ENCODE assay signal across 22 mouse cellular contexts in genomic region chr15:96751243-96752061, GRCm38 (mm10). TPM values are rescaled to one million over a fixed set of nuclear protein-coding genes. Genes with fewer than 3 reads are reported as not detected.
DNase-seq lines count a peak whose midpoint lies in the region; ATAC-seq and TF ChIP-seq lines count a peak whose summit lies in the region.
"Had no signal": no experiment of that assay in that cellular context is flagged by ENCODE, and none has a peak within 500 bp of the region (broad histone marks: within the 10 kb centered on the region; RNA-seq: fewer than 3 reads in every experiment).

No protein-coding gene starts in this region.

- ATAC-seq in midbrain, embryonic 11.5 days (ENCODE audit: low FRiP score) = no peak
- no peak for ATAC-seq in midbrain, postnatal 0 days (ENCODE audit: low FRiP score)
- ATAC-seq in heart, embryonic 12.5 days (ENCODE audit: insufficient number of reproducible peaks, low FRiP score) = peak; percentile 78
- ATAC-seq in heart, postnatal 0 days (ENCODE audit: insufficient read depth, low read depth) = peak; percentile 78
- ATAC-seq in erythroblast, adult 5-6 weeks (replicated peaks; ENCODE audit: low FRiP score, poor library complexity, severe bottlenecking) = no peak
- ATAC-seq in megakaryocyte, adult 5-6 weeks (ENCODE audit: poor library complexity, severe bottlenecking) = no peak
- ATAC-seq: forebrain, embryonic 13.5 days; inflammation-experienced regulatory T-cells, adult 6 months had no signal

- DNase-seq in midbrain, embryonic 11.5 days (ENCODE audit: low spot score, missing footprints) = peak; percentile 53
- DNase-seq in midbrain, postnatal 0 days (ENCODE audit: low spot score) = no peak
- peak; percentile 81 for DNase-seq in heart, postnatal 0 days (ENCODE audit: low spot score)
- DNase-seq in left cerebral cortex, adult 18-20 months (ENCODE audit: low spot score in 2 of 2) = no peak
- DNase-seq: adrenal gland, postnatal 14 days; cerebellum, adult 2 months; cerebellum, postnatal 25 days; gastrocnemius, postnatal 10 days; kidney, adult 2 months; kidney, postnatal 10 days; left cerebral cortex, postnatal 4 days had no signal

- no peaks in the 10 kb centered on the region for H3K4me1 ChIP-seq in midbrain, embryonic 11.5 days (ENCODE audit: control insufficient read depth, insufficient read depth, low read length)
- no peaks in the 10 kb centered on the region; the same call in 1 of the 2 replicates for H3K4me1 ChIP-seq in midbrain, postnatal 0 days (ENCODE audit: insufficient read depth, low read length)
- peaks cover 36% of the 10 kb centered on the region for H3K4me1 ChIP-seq in heart, embryonic 12.5 days (replicated peaks)
- peaks cover 16% of the 10 kb centered on the region for H3K4me1 ChIP-seq in heart, postnatal 0 days (ENCODE audit: control insufficient read depth, insufficient read depth)
- H3K4me1 ChIP-seq: midbrain, embryonic 12.5 days had no signal

- no peak overlapping the region for H3K9ac ChIP-seq in midbrain, embryonic 11.5 days (ENCODE audit: low read length)
- no peak overlapping the region for H3K9ac ChIP-seq in midbrain, postnatal 0 days (replicated peaks; ENCODE audit: low read length, poor library complexity, severe bottlenecking)
- no peak overlapping the region for H3K9ac ChIP-seq in heart, embryonic 12.5 days
- peak overlapping the region; percentile 18; the same call in 1 of the 2 replicates for H3K9ac ChIP-seq in heart, postnatal 0 days (replicated peaks; ENCODE audit: low read depth, low read length)
- H3K9ac ChIP-seq: embryonic facial prominence, embryonic 13.5 days; forebrain, embryonic 13.5 days; hindbrain, embryonic 14.5 days; limb, embryonic 15.5 days; liver, embryonic 15.5 days; midbrain, embryonic 12.5 days had no signal

- TF ChIP-seq EP300 in heart, postnatal 0 days (IDR thresholded peaks at IDR 0.05; ENCODE audit: low read depth) = peak; percentile 92

- H3K27ac ChIP-seq in midbrain, embryonic 11.5 days (ENCODE audit: low read depth, low read length) = no peak overlapping the region
- no peak overlapping the region for H3K27ac ChIP-seq in midbrain, postnatal 0 days (ENCODE audit: low read depth, low read length)
- H3K27ac ChIP-seq in heart, embryonic 12.5 days (ENCODE audit: poor library complexity, severe bottlenecking) = peak overlapping the region; percentile 98
- H3K27ac ChIP-seq in heart, postnatal 0 days (ENCODE audit: low read depth) = peak overlapping the region; percentile 100
- H3K27ac ChIP-seq: embryonic facial prominence, embryonic 13.5 days; forebrain, embryonic 13.5 days; hindbrain, embryonic 14.5 days; limb, embryonic 15.5 days; liver, embryonic 15.5 days; macrophage; midbrain, embryonic 12.5 days had no signal

- no peak for TF ChIP-seq CTCF in midbrain, postnatal 0 days (IDR thresholded peaks at IDR 0.05)
- TF ChIP-seq CTCF in heart, postnatal 0 days (IDR thresholded peaks at IDR 0.05; ENCODE audit: low read depth) = 0 out of 2 replicates have a peak, but pooled peaks have one; percentile 3

- 91% methylated on average over 13 of the region's 13 CpGs for WGBS in midbrain, embryonic 11.5 days
- 91% methylated on average over 13 of the region's 13 CpGs for WGBS in midbrain, postnatal 0 days
- 44% methylated on average over 13 of the region's 13 CpGs for WGBS in heart, embryonic 12.5 days
- WGBS in heart, postnatal 0 days = 29% methylated on average over 13 of the region's 13 CpGs

- no peak overlapping the region for H3K4me2 ChIP-seq in midbrain, embryonic 11.5 days
- H3K4me2 ChIP-seq in midbrain, postnatal 0 days (ENCODE audit: low read depth, low read length, poor library complexity, severe bottlenecking) = no peak overlapping the region
- H3K4me2 ChIP-seq in heart, embryonic 12.5 days = 0 out of 2 replicates have a peak overlapping the region, but pooled peaks have one; percentile 0
- no peak overlapping the region for H3K4me2 ChIP-seq in heart, postnatal 0 days (ENCODE audit: low read depth, low read length)
- H3K4me2 ChIP-seq: embryonic facial prominence, embryonic 13.5 days; forebrain, embryonic 13.5 days; hindbrain, embryonic 14.5 days; limb, embryonic 15.5 days; liver, embryonic 15.5 days; midbrain, embryonic 12.5 days had no signal

- H3K36me3 ChIP-seq in midbrain, embryonic 11.5 days (ENCODE audit: control insufficient read depth, insufficient read depth, low read length) = no peaks in the 10 kb centered on the region
- H3K36me3 ChIP-seq in midbrain, postnatal 0 days (ENCODE audit: insufficient read depth, low read length) = no peaks in the 10 kb centered on the region
- no peaks in the 10 kb centered on the region for H3K36me3 ChIP-seq in heart, embryonic 12.5 days
- no peaks in the 10 kb centered on the region for H3K36me3 ChIP-seq in heart, postnatal 0 days (replicated peaks; ENCODE audit: control insufficient read depth, insufficient read depth, low read length)
- H3K36me3 ChIP-seq: embryonic facial prominence, embryonic 13.5 days; limb, embryonic 15.5 days; liver, embryonic 15.5 days; midbrain, embryonic 12.5 days had no signal

- no peak overlapping the region for H3K4me3 ChIP-seq in midbrain, embryonic 11.5 days (ENCODE audit: low read depth, low read length)
- H3K4me3 ChIP-seq in midbrain, postnatal 0 days (ENCODE audit: low read depth, low read length) = no peak overlapping the region
- no peak overlapping the region for H3K4me3 ChIP-seq in heart, embryonic 12.5 days
- no peak overlapping the region for H3K4me3 ChIP-seq in heart, postnatal 0 days (ENCODE audit: low read depth, low read length)
- H3K4me3 ChIP-seq: embryonic facial prominence, embryonic 13.5 days; forebrain, embryonic 13.5 days; limb, embryonic 15.5 days; liver, embryonic 15.5 days; midbrain, embryonic 12.5 days had no signal

- H3K27me3 ChIP-seq in midbrain, embryonic 11.5 days (ENCODE audit: control insufficient read depth, insufficient read depth, low read length) = no peaks in the 10 kb centered on the region
- H3K27me3 ChIP-seq in midbrain, postnatal 0 days (ENCODE audit: insufficient read depth, low read length) = no peaks in the 10 kb centered on the region
- H3K27me3 ChIP-seq in heart, embryonic 12.5 days (replicated peaks) = no peaks in the 10 kb centered on the region
- H3K27me3 ChIP-seq in heart, postnatal 0 days (ENCODE audit: control insufficient read depth, insufficient read depth, low read length) = no peaks in the 10 kb centered on the region
- H3K27me3 ChIP-seq: embryonic facial prominence, embryonic 13.5 days; forebrain, embryonic 13.5 days; limb, embryonic 15.5 days; liver, embryonic 15.5 days; midbrain, embryonic 12.5 days had no signal

- H3K9me3 ChIP-seq in midbrain, embryonic 11.5 days (ENCODE audit: control insufficient read depth, low read length) = no peaks in the 10 kb centered on the region
- H3K9me3 ChIP-seq in midbrain, postnatal 0 days (ENCODE audit: low read length) = no peaks in the 10 kb centered on the region
- H3K9me3 ChIP-seq in heart, embryonic 12.5 days (replicated peaks) = no peaks in the 10 kb centered on the region
- no peaks in the 10 kb centered on the region for H3K9me3 ChIP-seq in heart, postnatal 0 days (replicated peaks; ENCODE audit: control insufficient read depth, low read length)
- H3K9me3 ChIP-seq: embryonic facial prominence, embryonic 13.5 days; forebrain, embryonic 13.5 days; limb, embryonic 15.5 days; liver, embryonic 15.5 days; midbrain, embryonic 12.5 days had no signal

RNA-seq across cellular contexts. Expression of gene Slc38a2, which starts 51.9 kb away (rescaled TPM):
- 211 and 237 TPM in 2 replicates for polyA plus RNA-seq in midbrain, embryonic 11.5 days (2014; fragmentation: Nextera tagmentation; extraction: Ambion mirVana)
- 90.9 and 96.1 TPM in 2 replicates for total RNA-seq in midbrain, postnatal 0 days (2014; rRNA removed)
- polyA plus RNA-seq in midbrain, postnatal 0 days (2015; fragmentation: Nextera tagmentation; extraction: Ambion mirVana) = 71.3 and 79.4 TPM in 2 replicates
- polyA plus RNA-seq in heart, embryonic 12.5 days (2016; fragmentation: Nextera tagmentation; extraction: Ambion mirVana) = 154 and 161 TPM in 2 replicates
- total RNA-seq in heart, postnatal 0 days (2014; rRNA removed; ENCODE audit: low replicate concordance) = 225 and 263 TPM in 2 replicates
- polyA plus RNA-seq in heart, postnatal 0 days (2015; fragmentation: Nextera tagmentation; extraction: Ambion mirVana) = 130 and 144 TPM in 2 replicates
- 100 to 1,000 TPM in 1 of 2 experiments, 10 to 100 TPM in 1; 93.9 to 101 TPM for total RNA-seq in left cerebral cortex, adult 18-20 months (2021)
- 34.4 and 44.7 TPM in 2 replicates for total RNA-seq in erythroblast, adult 5-6 weeks (2015; ENCODE audit: low replicate concordance)
- 22.3 and 29.1 TPM in 2 replicates for total RNA-seq in erythroblast, adult 5-6 weeks (2017; ENCODE audit: low replicate concordance)
- total RNA-seq in megakaryocyte, adult 5-6 weeks (2015) = 125 and 137 TPM in 2 replicates
- 63.8 and 68.3 TPM in 2 replicates for total RNA-seq in megakaryocyte, adult 5-6 weeks (2017)

Comparison
In these comparisons a context has a peak if more than half of its experiments do, and no peak if none do; other contexts are left out.
1. DNase-seq: peak in midbrain, embryonic 11.5 days (single experiment) and heart, postnatal 0 days (single experiment); none in midbrain, postnatal 0 days (single experiment) and left cerebral cortex, adult 18-20 months (0 of 2).
2. ATAC-seq: peak in heart, embryonic 12.5 days (single experiment) and heart, postnatal 0 days (single experiment); none in midbrain, embryonic 11.5 days (single experiment), midbrain, postnatal 0 days (single experiment), erythroblast, adult 5-6 weeks (single experiment) and megakaryocyte, adult 5-6 weeks (single experiment).
3. H3K27ac ChIP-seq: peak in heart, embryonic 12.5 days (single experiment) and heart, postnatal 0 days (single experiment); none in midbrain, embryonic 11.5 days (single experiment) and midbrain, postnatal 0 days (single experiment).